Mouse (Mus musculus) activated CD4-positive, CD25-positive, alpha-beta regulatory T cell, adult 4 months (primary cell): ENCODE results near the gene Poldip3. TPM values are rescaled to one million over a fixed set of nuclear protein-coding genes. Genes with fewer than 3 reads are reported as not detected.

Source experiments
- ATAC-seq: one replicate; pipeline ENCODE4 v1.8.0; 2017
- polyA plus RNA-seq, 2 experiments: library from polyadenylated mRNA; unstranded; fragments of 100-300 nt; shearing (Covaris generic); gene quantifications; one replicate each; pipeline ENCODE4 v1.2.1; 2017

The Poldip3 gene
- polyA plus RNA-seq, 2 experiments from 2014 or later = 155 to 180 TPM

GRCm38 (mm10) chr15:83124625-83125024 lies 24.6 kb downstream of the Poldip3 start:
- ATAC-seq = no peak

- ATAC-seq = peak; percentile 76
These were observed 26.5 kb downstream of the Poldip3 start, which contains the start of gene Rrp7a for GRCm38 (mm10) chr15:83122566-83123145. Gene Rrp7a (minus strand): TSS chr15:83122801.

- peak; percentile 80 for ATAC-seq
These were observed 27.2 kb downstream of the Poldip3 start for GRCm38 (mm10) chr15:83121709-83122565.

GRCm38 (mm10) chr15:83118360-83118759 lies 30.8 kb downstream of the Poldip3 start:
- no peak for ATAC-seq

- no peak for ATAC-seq
These were observed 34.1 kb downstream of the Poldip3 start for GRCm38 (mm10) chr15:83115071-83115470.

- no peak for ATAC-seq
These were observed 35.1 kb downstream of the Poldip3 start for GRCm38 (mm10) chr15:83114106-83114505.

GRCm38 (mm10) chr15:83112898-83113297 lies 36.3 kb downstream of the Poldip3 start:
- peak; percentile 46 for ATAC-seq

GRCm38 (mm10) chr15:83111874-83112273 lies 37.3 kb downstream of the Poldip3 start:
- no peak for ATAC-seq

GRCm38 (mm10) chr15:83111290-83111689 lies 37.9 kb downstream of the Poldip3 start:
- no peak for ATAC-seq

- ATAC-seq = no peak
These were observed 41.4 kb downstream of the Poldip3 start for GRCm38 (mm10) chr15:83107814-83108213.

- ATAC-seq = no peak
These were observed 42.8 kb downstream of the Poldip3 start for GRCm38 (mm10) chr15:83106426-83106825.

GRCm38 (mm10) chr15:83103111-83103510 lies 46.1 kb downstream of the Poldip3 start:
- no peak for ATAC-seq

- no peak for ATAC-seq
These were observed 48.9 kb downstream of the Poldip3 start for GRCm38 (mm10) chr15:83100332-83100662.

- ATAC-seq = peak; percentile 98
These were observed 49.5 kb downstream of the Poldip3 start for GRCm38 (mm10) chr15:83099533-83100331.

- no peak for ATAC-seq
These were observed 53.2 kb downstream of the Poldip3 start for GRCm38 (mm10) chr15:83095950-83096349.

GRCm38 (mm10) chr15:83093687-83094086 lies 55.5 kb downstream of the Poldip3 start:
- ATAC-seq = no peak

GRCm38 (mm10) chr15:83090874-83091273 lies 58.3 kb downstream of the Poldip3 start:
- no peak for ATAC-seq

GRCm38 (mm10) chr15:83089429-83089605 lies 59.9 kb downstream of the Poldip3 start, which contains the start of gene Serhl:
Gene Serhl (plus strand): TSS chr15:83089506.
- ATAC-seq = no peak

GRCm38 (mm10) chr15:83088495-83089428 lies 60.4 kb downstream of the Poldip3 start:
- no peak for ATAC-seq

- ATAC-seq = no peak
These were observed 62.4 kb downstream of the Poldip3 start for GRCm38 (mm10) chr15:83086636-83087328.

GRCm38 (mm10) chr15:83085901-83086300 lies 63.3 kb downstream of the Poldip3 start:
- ATAC-seq = peak; percentile 32
